ENCODE assay signal across 8 mouse cellular contexts in genomic region chr7:105743926-105744590, GRCm38 (mm10). TPM values are rescaled to one million over a fixed set of nuclear protein-coding genes. Genes with fewer than 3 reads are reported as not detected.
A peak's percentile ranks its signal among the peaks of the same experiment; 100 is the strongest.
DNase-seq lines count a peak whose midpoint lies in the region; ATAC-seq and TF ChIP-seq lines count a peak whose summit lies in the region.

TSS of gene Taf10 (minus strand) at chr7:105744361.

- no peaks in the 10 kb centered on the region for H3K4me1 ChIP-seq in cerebellum, adult 2 months (ENCODE audit: control insufficient read depth, insufficient read depth, low read length)
- H3K4me1 ChIP-seq in lung, embryonic 16.5 days (replicated peaks; ENCODE audit: control insufficient read depth, insufficient read depth, low read length): peaks cover 14% of the 10 kb centered on the region
- peaks cover 11% of the 10 kb centered on the region for H3K4me1 ChIP-seq in thymus, adult 2 months (replicated peaks; ENCODE audit: control insufficient read depth, insufficient read depth, low read length)

- H3K27me3 ChIP-seq in cerebellum, adult 2 months (ENCODE audit: control insufficient read depth, insufficient read depth, low read length): no peaks in the 10 kb centered on the region
- H3K27me3 ChIP-seq in lung, embryonic 16.5 days (ENCODE audit: control insufficient read depth, insufficient read depth, low read depth, low read length): no peaks in the 10 kb centered on the region
- no peaks in the 10 kb centered on the region for H3K27me3 ChIP-seq in thymus, adult 2 months (ENCODE audit: control insufficient read depth, insufficient read depth, low read length)

- WGBS in cerebellum, adult 2 months: under 1% methylated on average over 67 of the region's 67 CpGs
- WGBS in lung, embryonic 16.5 days: under 1% methylated on average over 67 of the region's 67 CpGs
- WGBS in thymus, adult 2 months: under 1% methylated on average over 67 of the region's 67 CpGs

- H3K27ac ChIP-seq in cerebellum, adult 2 months (ENCODE audit: insufficient read depth, low read length): peak within 1 kb of the TSS; percentile 16; the same call in 1 of the 2 replicates
- H3K27ac ChIP-seq in lung, embryonic 16.5 days (ENCODE audit: low read length): peak within 1 kb of the TSS; percentile 66
- no peak within 1 kb of the TSS for H3K27ac ChIP-seq in thymus, adult 2 months (ENCODE audit: control insufficient read depth, insufficient read depth, low read length)

- peak within 1 kb of the TSS; percentile 83 for H3K9ac ChIP-seq in lung, embryonic 16.5 days (ENCODE audit: low read length)

- peak within 1 kb of the TSS; percentile 41 for H3K4me3 ChIP-seq in cerebellum, adult 2 months (replicated peaks; ENCODE audit: insufficient read depth, low read depth, low read length)
- H3K4me3 ChIP-seq in lung, embryonic 16.5 days (ENCODE audit: low read length): peak within 1 kb of the TSS; percentile 74
- peak within 1 kb of the TSS; percentile 77 for H3K4me3 ChIP-seq in thymus, adult 2 months (ENCODE audit: control insufficient read depth, insufficient read depth, low read length)

- H3K4me2 ChIP-seq in lung, embryonic 16.5 days (ENCODE audit: low read depth, low read length): peak within 1 kb of the TSS; percentile 89

- H3K9me3 ChIP-seq in lung, embryonic 16.5 days (ENCODE audit: control insufficient read depth, low read length): no peaks in the 10 kb centered on the region

- H3K36me3 ChIP-seq in lung, embryonic 16.5 days (ENCODE audit: control insufficient read depth, insufficient read depth, low read length): peaks cover 24% of the 10 kb centered on the region
- H3K36me3 ChIP-seq in thymus, adult 2 months (ENCODE audit: control insufficient read depth, insufficient read depth, low read length): peaks cover 25% of the 10 kb centered on the region

- TF ChIP-seq POLR2A in cerebellum, adult 2 months (IDR thresholded peaks at IDR 0.05; ENCODE audit: borderline replicate concordance, insufficient read depth, low read length): peak; percentile 76
- TF ChIP-seq POLR2A in thymus, adult 2 months (IDR thresholded peaks at IDR 0.05; ENCODE audit: control insufficient read depth, extremely low read depth, insufficient read depth, low read length, poor library complexity): peak; percentile 75

- ATAC-seq in lung, embryonic 16.5 days (ENCODE audit: low read depth): peak; percentile 97

- DNase-seq in MN1 (ENCODE audit: low spot score): peak; percentile 93
- peak; percentile 88 for DNase-seq in cerebellum, adult 2 months
- DNase-seq in forelimb bud, embryonic 11.5 days (ENCODE audit: low read depth, low spot score): peak; percentile 92
- DNase-seq in heart, postnatal 4 days: peak; percentile 90
- DNase-seq in layer of hippocampus, adult 9-11 months: peak; percentile 87
- peak; percentile 73 for DNase-seq in ovary, adult 18-20 months (ENCODE audit: low spot score)
- DNase-seq in thymus, adult 2 months: peak; percentile 89

- TF ChIP-seq CTCF in cerebellum, adult 2 months (IDR thresholded peaks at IDR 0.05; ENCODE audit: borderline replicate concordance, insufficient read depth, low read depth, low read length): peak; percentile 29; the same call in 1 of the 2 replicates
- TF ChIP-seq CTCF in thymus, adult 2 months (IDR thresholded peaks at IDR 0.05; ENCODE audit: borderline replicate concordance, control insufficient read depth, extremely low read depth, insufficient read depth, low read length, poor library complexity): peak; percentile 29; the same call in 1 of the 2 replicates

RNA-seq across cellular contexts. Expression of gene Taf10, which starts in this region (rescaled TPM):
- polyA plus RNA-seq in cerebellum, adult 2 months (2012; rRNA removed): 177 and 182 TPM in 2 replicates
- 100 to 1,000 TPM; 122 to 125 TPM for total RNA-seq in heart, postnatal 4 days (2021)
- polyA plus RNA-seq in lung, embryonic 16.5 days (2015; fragmentation: Nextera tagmentation; extraction: Ambion mirVana): 101 and 105 TPM in 2 replicates
- polyA plus RNA-seq in thymus, adult 2 months (2012; rRNA removed): 553 and 667 TPM in 2 replicates
